Mouse (Mus musculus) inflammation-experienced regulatory T-cells (primary cell): Measurements from ENCODE around the gene Ncbp2. TPM values are rescaled to one million over a fixed set of nuclear protein-coding genes. Genes with fewer than 3 reads are reported as not detected.

Experiments
- polyA plus RNA-seq, 2 experiments: library from polyadenylated mRNA; unstranded; fragments of 100-300 nt; shearing (Covaris generic); gene quantifications; one replicate each; pipeline ENCODE4 v1.2.1; 2017

Gene Ncbp2
- 10 to 100 TPM; 39.9 to 46.7 TPM for polyA plus RNA-seq

DNA sequence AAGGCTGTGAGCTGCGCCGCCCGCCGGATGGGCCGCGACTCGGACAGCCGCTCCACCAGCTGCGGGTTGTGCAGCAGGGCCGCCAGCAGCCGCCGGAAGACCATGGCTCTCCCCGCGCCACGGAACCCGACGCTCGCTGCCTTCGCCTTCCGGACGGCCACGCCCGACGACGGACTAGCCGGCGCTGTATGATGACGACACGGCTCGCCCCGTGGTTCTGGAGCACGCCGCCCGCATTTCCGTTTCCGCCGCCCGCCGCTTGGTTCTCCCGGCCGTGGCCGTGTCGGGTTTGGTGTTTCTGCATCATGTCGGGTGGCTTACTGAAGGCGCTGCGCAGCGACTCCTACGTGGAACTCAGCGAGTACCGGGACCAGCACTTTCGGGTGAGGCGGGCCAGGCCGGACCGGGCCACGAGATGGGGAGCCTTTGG is at the start of gene Ncbp2, which contains the start of gene 0610012G03Rik:
Ncbp2 (plus strand) TSS at position 169 of the 430 bp plus-strand sequence.
0610012G03Rik (minus strand) TSS at position 150 of the 430 bp plus-strand sequence.

DNA sequence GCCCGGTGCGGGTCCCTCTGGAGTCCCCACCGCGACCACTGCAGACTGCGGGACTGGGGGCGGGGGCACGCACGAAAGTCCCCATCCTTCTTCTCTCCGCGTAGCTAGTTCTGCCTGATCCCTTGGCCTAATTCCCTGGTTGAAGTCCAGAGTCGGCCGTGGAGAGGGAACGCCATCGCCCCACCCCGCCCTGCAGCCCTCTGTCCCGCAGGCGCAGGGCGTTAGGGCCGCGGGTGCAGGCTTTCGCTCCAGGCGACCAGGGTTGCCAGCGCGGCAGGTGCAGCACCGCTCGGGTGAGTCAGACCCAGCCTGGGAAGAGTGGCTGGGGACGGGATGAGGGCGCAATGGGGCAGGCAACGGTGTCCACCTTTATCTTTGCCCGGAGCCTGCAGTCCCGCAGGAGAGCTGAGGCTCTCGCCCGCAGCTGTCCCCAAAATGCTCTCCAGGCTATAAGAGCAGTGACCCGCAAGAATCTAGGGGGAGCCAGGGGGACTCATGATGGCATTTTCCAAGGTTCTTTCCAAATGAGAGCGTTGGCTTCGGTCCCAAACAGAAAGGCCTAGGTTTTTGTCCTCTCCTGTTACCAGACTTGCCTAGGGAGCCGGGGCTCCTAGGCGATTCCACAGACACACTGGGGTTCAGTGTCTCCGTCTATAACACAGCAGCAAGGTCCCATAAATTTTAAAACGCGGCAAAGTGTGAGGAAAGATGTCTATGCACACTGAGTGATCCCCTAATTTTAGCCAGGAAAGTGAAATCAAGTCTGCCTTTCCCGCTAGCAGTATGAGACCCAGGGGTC is 14.4 kb upstream of the Ncbp2 start, which contains the start of gene Pigz:
Pigz (plus strand) TSS at position 101 of the 799 bp plus-strand sequence.

DNA sequence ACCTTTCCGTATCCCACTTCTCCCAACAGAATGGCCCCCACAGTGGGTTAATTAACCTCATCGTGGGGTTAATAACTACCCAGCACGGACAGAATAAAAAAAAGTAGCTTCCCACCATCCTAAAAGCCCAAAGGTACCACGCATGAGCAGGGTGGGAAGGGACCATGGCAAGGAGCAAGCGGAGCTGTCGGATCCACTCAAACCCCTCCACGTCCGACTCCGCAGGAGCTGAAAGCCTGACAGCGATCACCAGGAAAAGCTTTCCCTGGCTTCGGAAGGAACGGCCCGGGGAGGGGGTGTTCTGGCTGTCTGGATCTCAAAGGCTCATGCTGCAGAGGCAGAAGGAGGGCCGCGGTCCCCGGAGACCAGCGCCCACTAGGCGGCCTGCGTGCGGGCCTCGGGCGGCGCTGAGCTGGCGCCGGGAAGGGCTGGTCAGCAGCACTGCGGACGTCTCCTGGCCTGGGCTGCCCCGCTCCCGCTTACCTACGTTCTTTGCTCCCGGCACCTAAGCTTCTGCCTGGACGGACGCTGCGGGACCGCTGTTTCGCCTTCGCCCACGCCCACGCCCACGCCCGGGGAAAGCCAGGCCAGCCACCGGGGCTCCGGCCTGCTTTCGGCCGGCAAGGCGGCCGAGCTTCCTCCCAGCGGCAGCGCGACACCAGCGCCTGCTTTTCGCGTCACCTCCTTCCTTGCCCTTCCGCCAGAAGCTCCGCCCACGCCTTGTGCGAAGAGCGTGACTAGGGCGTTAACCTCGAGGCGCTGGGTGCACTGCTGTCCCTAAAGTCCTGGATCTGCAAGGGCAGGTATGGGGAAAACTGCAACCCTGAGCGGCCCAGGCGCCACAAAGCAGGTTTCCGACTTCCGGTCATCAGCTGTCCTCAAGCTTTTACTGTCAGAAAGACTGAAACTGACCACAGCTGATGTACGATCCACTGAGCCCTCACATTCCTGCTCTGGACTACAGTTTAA is 54.5 kb downstream of the Ncbp2 start, which contains the start of gene Senp5:
Senp5 (minus strand) TSS at position 779 of the 969 bp plus-strand sequence.

Other genes with a start within 250 kb of the Ncbp2 start
- under 1 TPM in 1 of 2 experiments, not detected in 1; 0.39 TPM for gene Meltf, start 69.7 kb upstream of the Ncbp2 start, polyA plus RNA-seq
- 1 to 10 TPM in 1 of 2 experiments, not detected in 1; 1.1 TPM for gene Pigz, start 14.7 kb upstream of the Ncbp2 start, polyA plus RNA-seq
- 10 to 100 TPM; 32.8 to 48.4 TPM for gene 0610012G03Rik, start within 50 bp of the Ncbp2 start, polyA plus RNA-seq
- 10 to 100 TPM; 17.2 to 19.6 TPM for gene Senp5, start 54.8 kb downstream of the Ncbp2 start, polyA plus RNA-seq
- 100 to 1,000 TPM; 124 to 142 TPM for gene Pak2, start 130.8 kb downstream of the Ncbp2 start, polyA plus RNA-seq
- gene Pigx, start 151.2 kb downstream of the Ncbp2 start, polyA plus RNA-seq = 100 to 1,000 TPM; 161 to 181 TPM
- gene Cep19, start 151.3 kb downstream of the Ncbp2 start, polyA plus RNA-seq = 10 to 100 TPM; 28.6 to 34.3 TPM
- 100 to 1,000 TPM in 1 of 2 experiments, 10 to 100 TPM in 1; 69.0 to 105 TPM for gene Nrros, start 217.1 kb downstream of the Ncbp2 start, polyA plus RNA-seq
- gene Bex6, start 231.3 kb downstream of the Ncbp2 start, polyA plus RNA-seq = not detected